Mouse (Mus musculus) forebrain, postnatal 0 days (tissue): ENCODE measurements at regions not wholly inside any gene's neighbourhood (a gene's known extent, or its start where the extent isn't known, plus 50 kb on each side); places are given as distances from the start of the nearest gene placed in this dataset.

ENCODE experiments used
- ATAC-seq: fragments of 200-750 bp; cut with Nextera tagmentation; 2 replicates; pipeline ENCODE4 v1.8.0; 2017; ENCODE audit warnings: mild to moderate bottlenecking, moderate library complexity
- DNase-seq: peaks from one replicate; pipeline ENCODE4 v3.0.0-alpha.2; 2015
- H3K27ac ChIP-seq: fragments of 300-500 bp; sonication (generic); 2 replicates; pipeline ENCODE4 v1.5.1; 2014; ENCODE audit warnings: low read depth, mild to moderate bottlenecking, antibody characterized with exemption, low read length, moderate library complexity, mixed read lengths
- H3K27me3 ChIP-seq: fragments of 300-500 bp; sonication (generic); 2 replicates; pipeline ENCODE4 v1.6.1; 2014; ENCODE audit warnings: mild to moderate bottlenecking, low read length, mixed read lengths; ENCODE audit not compliant: insufficient read depth
- H3K36me3 ChIP-seq: fragments of 300-500 bp; sonication (generic); 2 replicates; pipeline ENCODE4 v1.6.1; 2014; ENCODE audit warnings: mild to moderate bottlenecking, moderate library complexity; ENCODE audit not compliant: insufficient read depth
- H3K4me1 ChIP-seq: fragments of 300-500 bp; sonication (generic); 2 replicates; pipeline ENCODE4 v1.6.1; 2014; ENCODE audit warnings: antibody characterized with exemption; ENCODE audit not compliant: insufficient read depth
- H3K4me2 ChIP-seq: fragments of 300-500 bp; sonication (generic); 2 replicates; pipeline ENCODE4 v1.6.1; 2014; ENCODE audit warnings: low read depth, mild to moderate bottlenecking, moderate library complexity
- H3K4me3 ChIP-seq: fragments of 300-500 bp; sonication (generic); 2 replicates; pipeline ENCODE4 v1.5.1; 2014; ENCODE audit warnings: low read depth, low read length, mixed read lengths
- H3K9ac ChIP-seq: fragments of 300-500 bp; sonication (generic); 2 replicates; pipeline ENCODE4 v1.6.1; 2014; ENCODE audit warnings: mild to moderate bottlenecking
- H3K9me3 ChIP-seq: fragments of 300-500 bp; sonication (generic); 2 replicates; pipeline ENCODE4 v1.6.1; 2016; ENCODE audit warnings: low read length
- CTCF ChIP-seq: sonication (generic); IDR thresholded peaks from 2 replicates; pipeline ENCODE4 v1.5.1; 2016; ENCODE audit warnings: antibody characterized with exemption, control low read depth, low read depth

DNA sequence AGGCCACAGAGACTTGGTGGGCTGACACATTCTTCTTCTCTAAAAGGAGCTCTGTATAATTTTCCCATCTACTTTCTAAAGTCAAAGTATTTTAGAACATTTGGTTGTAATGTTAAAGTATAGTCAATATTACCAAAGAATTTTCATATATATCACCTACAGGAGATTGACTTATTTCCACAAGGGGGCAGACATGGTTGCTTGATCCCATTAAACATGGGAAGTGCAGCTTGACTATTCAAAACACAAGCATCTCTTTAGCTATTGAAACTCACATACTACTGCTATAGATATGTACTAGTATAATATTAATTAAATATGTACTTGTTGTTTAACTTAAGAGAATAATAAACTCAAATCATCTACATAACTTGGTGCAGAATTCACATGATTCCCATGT, 1302.6 kb upstream of the Prmt6 start:
- no peaks in the 10 kb centered on the region for H3K27me3 ChIP-seq
- H3K9ac ChIP-seq: no peak overlapping the region
- DNase-seq: peak; percentile 3
- TF ChIP-seq CTCF: peak; percentile 41
- ATAC-seq: no peak
- H3K36me3 ChIP-seq: no peaks in the 10 kb centered on the region
- H3K9me3 ChIP-seq: no peaks in the 10 kb centered on the region
- no peak overlapping the region for H3K4me3 ChIP-seq
- no peak overlapping the region for H3K27ac ChIP-seq
- H3K4me2 ChIP-seq: no peak overlapping the region
- H3K4me1 ChIP-seq: no peaks in the 10 kb centered on the region
